Mouse (Mus musculus) heart, embryonic 10.5 days (tissue): ENCODE results near the gene Efcab5. TPM values are rescaled to one million over a fixed set of nuclear protein-coding genes. Genes with fewer than 3 reads are reported as not detected.
A peak's percentile ranks its signal among the peaks of the same experiment; 100 is the strongest.

Experiments
- DNase-seq: peaks from one replicate; pipeline ENCODE4 v3.0.0-alpha.2; 2017; ENCODE audit warnings: low spot score
- H3K27ac ChIP-seq: fragments of 300-500 bp; sonication (generic); 2 replicates; pipeline ENCODE4 v1.5.1; 2016; ENCODE audit warnings: mild to moderate bottlenecking
- H3K27me3 ChIP-seq: fragments of 300-500 bp; sonication (generic); 2 replicates; pipeline ENCODE4 v1.6.1; 2016; ENCODE audit warnings: mild to moderate bottlenecking; ENCODE audit not compliant: poor library complexity, insufficient read depth, severe bottlenecking
- H3K36me3 ChIP-seq: fragments of 300-500 bp; sonication (generic); 2 replicates; pipeline ENCODE4 v1.6.1; 2016; ENCODE audit warnings: mild to moderate bottlenecking, moderate library complexity
- H3K4me1 ChIP-seq: fragments of 300-500 bp; sonication (generic); 2 replicates; pipeline ENCODE4 v1.6.1; 2016; ENCODE audit warnings: mild to moderate bottlenecking
- H3K4me3 ChIP-seq: fragments of 300-500 bp; sonication (generic); 2 replicates; pipeline ENCODE4 v1.5.1; 2016; ENCODE audit warnings: mild to moderate bottlenecking, moderate library complexity
- H3K9me3 ChIP-seq: fragments of 300-500 bp; sonication (generic); 2 replicates; pipeline ENCODE4 v1.6.1; 2016; ENCODE audit warnings: mild to moderate bottlenecking, moderate library complexity
- WGBS: fragments of 180-500 bp; shearing (Covaris S2); methylation state at CpG from one replicate; pipeline ENCODE4 v1.1.7; 2016; 5-methylcytosine and 5-hydroxymethylcytosine counted together
- polyA plus RNA-seq: library from polyadenylated mRNA; unstranded; fragments of >200 nt; fragmentation: Nextera tagmentation; extraction: Ambion mirVana; gene quantifications from 2 replicates; pipeline ENCODE4 v1.2.1, GENCODE M21; 2016

Gene Efcab5
- 0.28 and 0.34 TPM in 2 replicates for polyA plus RNA-seq

DNA sequence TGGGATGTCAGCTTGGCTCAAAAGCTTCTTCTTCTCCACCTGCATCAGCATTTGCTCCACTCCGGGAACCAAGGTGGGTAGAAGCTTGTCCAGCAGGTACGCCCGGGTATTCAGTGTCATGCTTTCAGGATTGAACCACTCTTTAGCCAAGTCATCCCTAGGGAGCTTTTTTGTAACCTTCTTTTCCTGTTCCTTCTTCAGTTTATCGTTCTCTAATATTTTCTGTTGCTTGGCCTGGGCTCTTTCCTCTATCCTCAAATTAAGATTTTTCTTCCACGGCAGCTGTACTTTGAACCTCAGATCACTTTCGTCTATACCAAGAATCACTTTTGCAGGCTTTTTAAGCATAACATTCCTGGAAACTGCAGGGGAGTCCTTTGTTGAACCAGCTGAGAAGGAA lies at the start of gene Efcab5:
TSS of gene Efcab5 (minus strand) at position 101 of the 400 bp plus-strand sequence.
- no peak for DNase-seq
- H3K4me3 ChIP-seq: no peak within 1 kb of the TSS
- 84% methylated on average over 6 of the region's 6 CpGs for WGBS
- no peak within 1 kb of the TSS for H3K27ac ChIP-seq
- H3K9me3 ChIP-seq: no peaks in the 10 kb centered on the region
- no peaks in the 10 kb centered on the region for H3K27me3 ChIP-seq
- no peaks in the 10 kb centered on the region for H3K36me3 ChIP-seq
- 0 out of 2 replicates have a peak, but pooled peaks cover 4% of the 10 kb centered on the region for H3K4me1 ChIP-seq

- Histone ChIP-seq H3K36me3 (no peaks in the 10 kb centered on the region), H3K4me3 (no peak overlapping the region), H3K9me3 (no peaks in the 10 kb centered on the region), H3K27ac (no peak overlapping the region), H3K4me1 (no peaks in the 10 kb centered on the region), H3K27me3 (no peaks in the 10 kb centered on the region)
- WGBS: 87% methylated on average over 1 of the region's 1 CpGs
- no peak for DNase-seq
Observed at GRCm38 (mm10) chr11:77235267-77235666, 46.5 kb upstream of the Efcab5 start.

- H3K27me3 ChIP-seq: no peaks in the 10 kb centered on the region
- WGBS: 83% methylated on average over 2 of the region's 2 CpGs
- no peak overlapping the region for H3K27ac ChIP-seq
- H3K36me3 ChIP-seq: no peaks in the 10 kb centered on the region
- H3K4me3 ChIP-seq: no peak overlapping the region
- no peaks in the 10 kb centered on the region for H3K9me3 ChIP-seq
- H3K4me1 ChIP-seq: no peaks in the 10 kb centered on the region
- DNase-seq: no peak
Observed at GRCm38 (mm10) chr11:77231514-77231913, 42.7 kb upstream of the Efcab5 start.

DNA sequence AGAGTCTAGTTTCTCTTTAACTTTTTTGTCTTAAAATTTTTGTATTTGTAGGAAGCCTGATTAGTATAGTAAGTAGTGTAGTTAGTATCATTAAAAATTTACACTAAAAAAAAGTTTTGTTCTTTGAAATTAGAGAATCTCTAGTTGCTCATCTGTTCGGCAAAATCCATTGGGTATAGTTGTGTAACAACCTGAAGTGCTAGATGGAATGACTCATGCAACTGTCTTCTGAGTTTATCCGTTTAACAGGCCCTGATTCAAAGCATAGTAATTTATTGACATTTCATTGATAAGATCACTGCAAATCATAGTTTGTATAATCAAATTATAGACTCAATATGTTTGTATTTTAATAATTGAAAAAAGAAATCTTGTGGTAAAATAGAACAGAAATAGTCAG lies 42.0 kb upstream of the Efcab5 start:
- H3K4me3 ChIP-seq: no peak overlapping the region
- DNase-seq: no peak
- H3K36me3 ChIP-seq: no peaks in the 10 kb centered on the region
- 78% methylated on average over 2 of the region's 2 CpGs for WGBS
- H3K27me3 ChIP-seq: no peaks in the 10 kb centered on the region
- H3K9me3 ChIP-seq: no peaks in the 10 kb centered on the region
- H3K27ac ChIP-seq: no peak overlapping the region
- H3K4me1 ChIP-seq: no peaks in the 10 kb centered on the region

DNA sequence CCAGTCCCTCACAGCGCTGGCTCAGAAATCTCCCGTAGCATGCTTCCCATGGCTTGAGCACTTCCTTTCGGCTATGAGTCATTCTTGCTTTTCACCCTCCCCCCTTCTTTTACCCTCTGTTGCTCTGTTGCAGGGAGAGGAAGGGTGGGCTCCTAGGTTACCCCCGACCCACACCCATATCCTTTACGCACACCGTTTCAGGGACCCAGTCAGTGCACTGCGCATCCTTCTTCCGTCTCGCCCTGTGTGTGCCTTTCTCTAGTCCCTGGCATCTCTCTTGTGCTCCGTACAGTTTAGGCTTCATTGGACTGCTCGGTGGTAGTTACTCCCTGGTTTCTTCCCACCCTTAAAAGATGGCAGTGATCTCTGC lies 28.0 kb upstream of the Efcab5 start:
- H3K4me1 ChIP-seq: 0 out of 2 replicates have a peak, but pooled peaks cover 3% of the 10 kb centered on the region
- no peak for DNase-seq
- no peaks in the 10 kb centered on the region for H3K36me3 ChIP-seq
- H3K9me3 ChIP-seq: no peaks in the 10 kb centered on the region
- WGBS: 1% methylated on average over 11 of the region's 11 CpGs
- no peaks in the 10 kb centered on the region for H3K27me3 ChIP-seq
- peak overlapping the region; percentile 98 for H3K27ac ChIP-seq
- H3K4me3 ChIP-seq: peak overlapping the region; percentile 96

- under 1% methylated on average over 72 of the region's 82 CpGs for WGBS
- Histone ChIP-seq H3K4me3 (peak within 1 kb of the TSS; percentile 96), H3K27me3 (no peaks in the 10 kb centered on the region), H3K4me1 (0 out of 2 replicates have a peak, but pooled peaks cover 3% of the 10 kb centered on the region), H3K9me3 (no peaks in the 10 kb centered on the region), H3K36me3 (no peaks in the 10 kb centered on the region), H3K27ac (peak within 1 kb of the TSS; percentile 98)
- peak; percentile 95 for DNase-seq
Observed at GRCm38 (mm10) chr11:77215951-77216760, 27.4 kb upstream of the Efcab5 start, which contains the start of gene Ssh2. Gene Ssh2 (plus strand): TSS chr11:77216287.

DNA sequence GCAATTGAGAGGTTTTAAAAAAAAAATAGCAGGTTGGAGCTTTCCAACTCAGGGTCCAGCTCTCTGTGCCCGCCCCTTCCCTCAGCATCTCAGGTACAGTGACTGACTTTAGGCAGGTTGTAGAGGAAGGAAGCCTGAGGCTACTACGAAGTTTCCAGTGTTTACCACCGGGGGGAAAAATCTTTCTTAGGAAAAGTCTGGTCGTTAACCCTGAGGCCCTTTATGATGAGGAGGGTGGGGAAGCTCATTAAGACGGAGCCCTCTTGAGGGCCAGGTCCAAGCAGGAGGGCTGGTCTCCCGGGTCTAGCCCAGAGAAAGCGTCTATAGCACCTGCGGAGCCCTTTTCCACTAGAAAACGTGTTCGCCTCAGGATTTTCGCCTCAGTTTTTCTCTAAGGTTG lies 26.7 kb upstream of the Efcab5 start:
- no peak for DNase-seq
- H3K4me3 ChIP-seq: peak overlapping the region; percentile 96
- H3K9me3 ChIP-seq: no peaks in the 10 kb centered on the region
- 0 out of 2 replicates have a peak, but pooled peaks cover 3% of the 10 kb centered on the region for H3K4me1 ChIP-seq
- H3K27me3 ChIP-seq: no peaks in the 10 kb centered on the region
- 1% methylated on average over 11 of the region's 11 CpGs for WGBS
- H3K27ac ChIP-seq: peak overlapping the region; percentile 98
- H3K36me3 ChIP-seq: no peaks in the 10 kb centered on the region

- WGBS: 3% methylated on average over 1 of the region's 1 CpGs
- Histone ChIP-seq H3K27me3 (no peaks in the 10 kb centered on the region), H3K4me3 (no peak overlapping the region)
Observed at GRCm38 (mm10) chr11:77214755-77215154, 26.0 kb upstream of the Efcab5 start.

GRCm38 (mm10) chr11:77214142-77214692 lies 25.4 kb upstream of the Efcab5 start:
- 89% methylated on average over 1 of the region's 1 CpGs for WGBS
- no peak for DNase-seq
- no peaks in the 10 kb centered on the region for H3K36me3 ChIP-seq
- no peaks in the 10 kb centered on the region for H3K9me3 ChIP-seq
- no peak overlapping the region for H3K4me3 ChIP-seq
- H3K4me1 ChIP-seq: 0 out of 2 replicates have a peak, but pooled peaks cover 3% of the 10 kb centered on the region
- H3K27ac ChIP-seq: no peak overlapping the region
- no peaks in the 10 kb centered on the region for H3K27me3 ChIP-seq

More at GRCm38 (mm10) chr11:77214755-77215154, 26.0 kb upstream of the Efcab5 start:
- Histone ChIP-seq H3K27ac (no peak overlapping the region), H3K36me3 (no peaks in the 10 kb centered on the region), H3K4me1 (0 out of 2 replicates have a peak, but pooled peaks cover 3% of the 10 kb centered on the region), H3K9me3 (no peaks in the 10 kb centered on the region)
- peak; percentile 82 for DNase-seq

- H3K27me3 ChIP-seq: no peaks in the 10 kb centered on the region
- no peak overlapping the region for H3K4me3 ChIP-seq
- H3K4me1 ChIP-seq: peaks cover 10% of the 10 kb centered on the region
- WGBS: 65% methylated on average over 1 of the region's 1 CpGs
- H3K27ac ChIP-seq: no peak overlapping the region
- H3K9me3 ChIP-seq: no peaks in the 10 kb centered on the region
- DNase-seq: no peak
- no peaks in the 10 kb centered on the region for H3K36me3 ChIP-seq
Observed at GRCm38 (mm10) chr11:77200703-77201102, 11.9 kb upstream of the Efcab5 start.

GRCm38 (mm10) chr11:77199636-77200035 lies 10.9 kb upstream of the Efcab5 start:
- Histone ChIP-seq H3K4me3 (no peak overlapping the region), H3K9me3 (no peaks in the 10 kb centered on the region), H3K4me1 (peaks cover 21% of the 10 kb centered on the region), H3K36me3 (no peaks in the 10 kb centered on the region), H3K27ac (no peak overlapping the region), H3K27me3 (no peaks in the 10 kb centered on the region)
- WGBS: 66% methylated on average over 4 of the region's 4 CpGs
- no peak for DNase-seq

DNA sequence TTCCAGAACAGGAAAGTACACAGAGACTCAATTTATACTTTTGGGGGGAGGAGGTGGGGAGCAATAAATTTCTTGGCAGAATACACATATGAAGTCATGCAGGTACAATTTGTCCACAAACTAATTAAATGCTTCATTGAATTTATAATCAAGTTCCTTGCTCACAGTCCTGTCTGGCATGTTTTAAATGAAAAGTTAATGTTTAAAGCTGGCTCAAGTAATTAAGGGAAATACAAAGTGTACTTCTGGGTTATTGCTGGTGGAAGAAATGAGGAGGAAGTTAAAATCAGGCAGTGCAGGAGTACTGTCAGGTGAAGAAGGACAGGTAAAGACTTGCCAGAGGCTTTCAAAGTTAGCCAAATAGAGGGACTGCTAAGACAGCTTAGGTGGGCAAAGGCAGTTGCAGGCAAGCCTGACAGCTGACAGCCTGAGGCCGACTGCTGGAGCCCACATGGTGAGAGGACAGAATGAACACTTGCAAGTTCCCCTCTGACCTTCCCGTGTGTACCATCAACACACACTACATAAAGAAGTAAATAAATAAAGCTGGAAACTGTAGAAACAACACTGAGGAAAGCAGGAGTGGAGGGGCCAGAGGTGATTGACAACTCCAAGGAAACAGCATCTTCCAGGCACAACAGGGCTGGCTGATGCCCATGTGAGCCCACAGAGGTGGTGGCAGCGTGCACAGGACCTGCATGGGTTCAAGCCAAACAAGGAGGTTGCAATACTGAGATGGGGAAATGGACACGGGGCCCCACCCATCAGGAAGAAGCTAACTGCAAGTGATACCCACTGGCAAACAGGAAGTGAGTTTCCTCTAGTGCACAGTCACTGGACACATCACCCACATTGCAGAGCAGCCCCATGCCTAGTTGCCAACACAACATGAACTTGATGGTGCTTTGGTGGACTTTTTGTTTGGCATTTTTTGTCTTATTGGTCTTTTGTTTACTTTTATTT lies 7.7 kb upstream of the Efcab5 start:
- peak overlapping the region; percentile 64 for H3K27ac ChIP-seq
- 42% methylated on average over 4 of the region's 4 CpGs for WGBS
- H3K9me3 ChIP-seq: no peaks in the 10 kb centered on the region

More for the DNA sequence above, 7.7 kb upstream of the Efcab5 start:
- Histone ChIP-seq H3K4me1 (peaks cover 31% of the 10 kb centered on the region), H3K27me3 (no peaks in the 10 kb centered on the region), H3K4me3 (no peak overlapping the region), H3K36me3 (no peaks in the 10 kb centered on the region)
- no peak for DNase-seq
